Mouse (Mus musculus) CH12.LX (cell line): ENCODE data around the gene Cdk15.

ENCODE experiments used
- BHLHE40 ChIP-seq: IDR thresholded peaks from 2 replicates; pipeline ENCODE4 v1.6.1; 2011; ENCODE audit warnings: mild to moderate bottlenecking, low read depth, low read length, improper control_type of control experiment
- CHD1 ChIP-seq: IDR thresholded peaks from 2 replicates; pipeline ENCODE4 v1.6.1; 2012; ENCODE audit warnings: low read depth, low read length, improper control_type of control experiment, inconsistent platforms
- CTCF ChIP-seq, 2 experiments: IDR thresholded peaks in 1 of 2; conservative IDR thresholded peaks in 1 of 2; 2 replicates each; pipeline ENCODE4 v1.5.1; 2011 to 2012; ENCODE audit warnings: low read depth in 2 of 2, low read length in 2 of 2, improper control_type of control experiment in 1 of 2, inconsistent platforms in 1 of 2, mild to moderate bottlenecking in 1 of 2, moderate library complexity in 1 of 2
- ELF1 ChIP-seq: IDR thresholded peaks from 2 replicates; pipeline ENCODE4 v1.6.1; 2014; ENCODE audit warnings: low read depth, mild to moderate bottlenecking, inconsistent platforms, low read length, improper control_type of control experiment
- EP300 ChIP-seq: IDR thresholded peaks from 2 replicates; pipeline ENCODE4 v1.6.1; 2011; ENCODE audit warnings: low read length, improper control_type of control experiment
- MAFK ChIP-seq: IDR thresholded peaks from 2 replicates; pipeline ENCODE4 v1.6.1; 2011; ENCODE audit warnings: low read length, improper control_type of control experiment; ENCODE audit not compliant: insufficient replicate concordance
- MAX ChIP-seq: IDR thresholded peaks from 2 replicates; pipeline ENCODE4 v1.6.1; 2011; ENCODE audit warnings: low read length, improper control_type of control experiment
- NELFE ChIP-seq: IDR thresholded peaks from 2 replicates; pipeline ENCODE4 v1.6.1; 2011; ENCODE audit warnings: low read depth, low read length, improper control_type of control experiment
- POLR2A ChIP-seq: IDR thresholded peaks from 2 replicates; pipeline ENCODE4 v1.6.1; 2011; ENCODE audit warnings: low read depth, mild to moderate bottlenecking, improper control_type of control experiment, low read length
- POLR2AphosphoS2 ChIP-seq: IDR thresholded peaks from 2 replicates; pipeline ENCODE4 v1.6.1; 2011; ENCODE audit warnings: low read depth, low read length, improper control_type of control experiment
- TCF12 ChIP-seq: IDR thresholded peaks from 2 replicates; pipeline ENCODE4 v1.6.1; 2014; ENCODE audit warnings: low read depth, mild to moderate bottlenecking, inconsistent platforms, low read length, improper control_type of control experiment

GRCm38 (mm10) chr1:59360834-59361233 lies 104.1 kb downstream of the Cdk15 start:
- no peak for TF ChIP-seq MAFK
- no peak for TF ChIP-seq POLR2A
- no peak for TF ChIP-seq CTCF (conservative IDR thresholded peaks at IDR 0.05 in 1 of 2, IDR thresholded peaks at IDR 0.05 in 1 of 2; ENCODE audit: low read depth in 2 of 2, low read length in 2 of 2)
- TF ChIP-seq EP300, result no peak
- TF ChIP-seq NELFE, result no peak
- TF ChIP-seq CHD1, result no peak
- no peak for TF ChIP-seq MAX
- no peak for TF ChIP-seq POLR2AphosphoS2
- TF ChIP-seq ELF1, result no peak
- no peak for TF ChIP-seq BHLHE40
- TF ChIP-seq TCF12, result no peak
